Mouse (Mus musculus) kidney, postnatal 0 days (tissue): ENCODE measurements around the gene Itgb1bp2. TPM values are rescaled to one million over a fixed set of nuclear protein-coding genes. Genes with fewer than 3 reads are reported as not detected.

Experiments used
- ATAC-seq: fragments of 200-750 bp; cut with Nextera tagmentation; replicated peaks from 2 replicates; pipeline ENCODE4 v1.8.0; 2017; ENCODE audit warnings: low read depth, moderate number of reproducible peaks, moderate TSS enrichment, moderate library complexity; ENCODE audit not compliant: low FRiP score
- DNase-seq: peaks from one replicate; pipeline ENCODE4 v3.0.0-alpha.2; 2016; ENCODE audit warnings: low spot score
- H3K27ac ChIP-seq: fragments of 300-500 bp; sonication (generic); 2 replicates; pipeline ENCODE4 v1.5.1; 2014; ENCODE audit warnings: mild to moderate bottlenecking
- H3K27me3 ChIP-seq: fragments of 300-500 bp; sonication (generic); 2 replicates; pipeline ENCODE4 v1.6.1; 2014; ENCODE audit warnings: low read length, mixed read lengths; ENCODE audit not compliant: insufficient read depth
- H3K36me3 ChIP-seq: fragments of 300-500 bp; sonication (generic); 2 replicates; pipeline ENCODE4 v1.6.1; 2014; ENCODE audit warnings: low read length, mixed read lengths; ENCODE audit not compliant: insufficient read depth
- H3K4me1 ChIP-seq: fragments of 300-500 bp; sonication (generic); replicated peaks from 2 replicates; pipeline ENCODE4 v1.6.1; 2014; ENCODE audit warnings: antibody characterized with exemption, low read length, mixed read lengths; ENCODE audit not compliant: insufficient read depth
- H3K4me2 ChIP-seq: fragments of 300-500 bp; sonication (generic); 2 replicates; pipeline ENCODE4 v1.6.1; 2014; ENCODE audit warnings: mild to moderate bottlenecking, low read length, moderate library complexity, mixed read lengths
- H3K4me3 ChIP-seq: fragments of 300-500 bp; sonication (generic); replicated peaks from 2 replicates; pipeline ENCODE4 v1.5.1; 2014; ENCODE audit warnings: low read depth, low read length
- H3K9ac ChIP-seq: fragments of 300-500 bp; sonication (generic); 2 replicates; pipeline ENCODE4 v1.6.1; 2014; ENCODE audit warnings: low read depth, low read length
- H3K9me3 ChIP-seq: fragments of 300-500 bp; sonication (generic); replicated peaks from 2 replicates; pipeline ENCODE4 v1.6.1; 2016; ENCODE audit warnings: low read length, inconsistent platforms, mixed read lengths
- CTCF ChIP-seq: IDR thresholded peaks from 2 replicates; pipeline ENCODE4 v1.5.1; 2016; ENCODE audit warnings: antibody characterized with exemption, low read depth, mild to moderate bottlenecking, moderate library complexity
- WGBS: fragments of 180-500 bp; shearing (Covaris S2); extraction: QIAGEN DNeasy Blood & Tissue Kit; methylation state at CpG from one replicate; pipeline ENCODE4 v1.1.7; 2014; 5-methylcytosine and 5-hydroxymethylcytosine counted together
- polyA plus RNA-seq: library from polyadenylated mRNA; unstranded; fragments of >200 nt; fragmentation: Nextera tagmentation; extraction: Ambion mirVana; gene quantifications from 2 replicates; pipeline ENCODE4 v1.2.1, GENCODE M21; 2015

Itgb1bp2 gene
- 0.34 and 0.79 TPM in 2 replicates for polyA plus RNA-seq

DNA sequence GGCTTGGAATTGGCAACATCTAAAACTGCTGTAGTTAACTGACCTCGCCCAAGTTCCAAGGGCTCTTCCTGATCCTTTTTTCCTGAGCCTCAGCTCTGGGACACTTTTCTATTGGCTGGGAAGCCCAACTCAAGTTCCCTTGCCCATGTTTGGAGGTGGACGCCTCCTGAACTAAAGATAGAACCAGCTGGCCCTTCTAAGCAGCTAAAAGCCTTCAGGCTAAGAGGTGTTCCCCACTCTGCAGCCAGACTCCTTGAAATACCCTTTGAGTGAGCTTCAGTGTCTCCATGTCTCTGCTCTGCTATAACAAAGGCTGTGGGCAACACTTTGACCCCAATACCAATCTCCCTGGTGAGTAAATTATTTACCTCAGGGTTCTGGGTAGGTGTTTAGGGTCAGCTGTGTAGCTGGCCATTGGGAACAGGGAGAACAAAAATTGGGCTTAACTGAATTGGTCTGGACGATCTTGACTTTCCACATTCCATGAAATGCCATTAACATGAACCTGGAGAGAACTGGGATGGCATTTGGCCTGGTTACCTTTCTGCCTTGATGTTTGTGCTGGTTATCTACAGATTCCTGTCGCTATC lies at the start of gene Itgb1bp2:
Itgb1bp2 (plus strand) TSS at position 203 of the 590 bp plus-strand sequence.
- no peak within 1 kb of the TSS for H3K4me2 ChIP-seq
- no peaks in the 10 kb centered on the region for H3K27me3 ChIP-seq
- H3K4me3 ChIP-seq = no peak within 1 kb of the TSS
- H3K27ac ChIP-seq = no peak within 1 kb of the TSS
- no peaks in the 10 kb centered on the region for H3K9me3 ChIP-seq
- 0 out of 2 replicates have a peak, but pooled peaks cover 1% of the 10 kb centered on the region for H3K36me3 ChIP-seq
- no peak for TF ChIP-seq CTCF
- DNase-seq (no peak), ATAC-seq (no peak)
- WGBS = 68% methylated on average over 4 of the region's 4 CpGs
- no peak within 1 kb of the TSS for H3K9ac ChIP-seq
- H3K4me1 ChIP-seq = no peaks in the 10 kb centered on the region

DNA sequence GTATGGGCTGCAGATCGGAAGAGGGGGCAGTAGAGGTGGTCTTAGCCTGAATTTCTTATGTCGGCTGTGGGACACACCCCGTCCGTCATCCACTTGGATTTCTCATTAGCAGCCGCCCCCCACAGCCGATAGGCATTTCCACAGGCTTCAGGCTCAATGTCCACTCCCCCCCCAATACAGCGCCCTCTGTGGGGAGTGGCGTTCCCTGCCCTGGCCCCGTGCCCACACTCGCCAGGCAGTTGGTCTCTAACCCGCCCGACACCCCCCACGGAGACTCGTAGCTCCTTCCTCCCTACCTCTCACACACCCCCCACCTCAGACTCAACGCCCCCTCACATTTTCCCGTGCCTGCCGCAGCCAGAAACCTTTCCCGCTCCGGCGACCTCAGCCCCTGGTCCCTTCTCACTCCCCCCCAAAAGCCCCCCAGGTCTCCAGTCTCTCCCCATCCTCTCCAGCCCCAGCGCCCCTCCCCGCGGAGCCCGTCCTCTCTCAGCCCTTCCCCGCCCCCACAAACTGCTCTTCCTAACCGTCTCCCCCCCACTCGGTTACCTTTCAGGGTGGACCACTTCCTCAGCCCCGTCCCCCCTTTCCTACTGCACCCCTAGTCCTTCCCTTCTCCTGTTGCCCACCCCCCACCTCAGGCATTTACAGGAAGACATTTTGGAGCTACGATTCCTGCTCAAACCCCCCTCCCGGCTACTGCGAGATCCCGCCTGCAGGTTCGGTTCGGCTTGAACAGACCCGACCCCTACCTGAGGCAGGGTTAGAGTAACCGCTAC lies 29.8 kb upstream of the Itgb1bp2 start:
- peak overlapping the region; percentile 65 for H3K4me2 ChIP-seq
- DNase-seq (peak; percentile 54), ATAC-seq (no peak; the same call in 1 of the 2 replicates)
- no peaks in the 10 kb centered on the region for H3K9me3 ChIP-seq
- no peaks in the 10 kb centered on the region for H3K27me3 ChIP-seq
- peak overlapping the region; percentile 57 for H3K4me3 ChIP-seq
- 0 out of 2 replicates have a peak overlapping the region, but pooled peaks have one; percentile 47 for H3K27ac ChIP-seq
- peak overlapping the region; percentile 72 for H3K9ac ChIP-seq
- peak; percentile 49; the same call in 1 of the 2 replicates for TF ChIP-seq CTCF
- 29% methylated on average over 31 of the region's 36 CpGs for WGBS
- 0 out of 2 replicates have a peak, but pooled peaks cover 3% of the 10 kb centered on the region for H3K36me3 ChIP-seq
- no peaks in the 10 kb centered on the region for H3K4me1 ChIP-seq

DNA sequence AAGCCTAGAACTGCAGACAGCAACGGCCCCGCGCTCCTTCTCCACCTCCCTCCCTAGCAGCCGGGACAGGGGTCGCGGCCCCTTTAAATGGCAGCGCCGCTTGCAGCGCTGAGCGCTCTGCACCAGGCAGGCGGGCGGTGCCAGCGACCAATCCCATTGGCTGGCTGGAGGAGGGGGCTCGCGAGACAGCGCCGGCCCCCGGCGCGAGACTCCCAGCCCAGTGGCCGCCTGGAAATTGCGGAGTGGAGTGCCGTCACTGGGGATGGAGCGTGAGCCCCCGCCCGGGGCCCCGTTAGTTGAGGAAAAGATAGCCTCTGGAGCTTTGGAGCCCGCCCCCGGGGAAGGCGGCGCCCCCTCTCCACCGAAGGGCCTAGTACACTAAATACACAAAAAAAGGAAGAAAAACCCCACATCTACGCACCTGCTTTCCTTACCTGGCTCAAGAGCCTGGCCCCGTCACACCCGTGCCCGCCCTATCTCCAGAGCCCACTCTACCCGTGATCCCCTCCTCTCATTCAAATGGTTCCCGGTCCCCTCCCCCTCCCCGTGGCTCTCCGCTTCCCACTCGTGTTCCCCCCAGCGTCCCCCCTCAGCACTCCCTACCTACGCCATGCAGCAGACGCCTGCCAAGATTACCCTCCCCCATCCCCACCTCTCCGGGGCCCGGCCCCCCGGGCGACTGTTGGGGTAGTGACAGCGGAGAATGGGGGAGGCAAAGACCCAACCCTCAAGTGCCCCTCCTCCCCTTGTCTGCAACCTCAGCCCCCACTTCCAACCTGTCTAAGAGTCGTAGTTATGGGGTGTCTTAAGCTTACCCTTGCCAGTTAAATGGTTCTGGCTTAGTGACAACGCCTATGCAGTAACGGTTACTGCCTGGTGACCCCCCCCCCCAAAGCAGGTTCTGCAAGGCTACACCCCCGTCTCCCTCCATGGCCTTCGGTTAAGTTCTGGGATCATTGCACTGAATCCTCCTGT lies 28.9 kb upstream of the Itgb1bp2 start:
- Histone ChIP-seq H3K9ac (peak overlapping the region; percentile 72), H3K36me3 (0 out of 2 replicates have a peak, but pooled peaks cover 2% of the 10 kb centered on the region), H3K9me3 (no peaks in the 10 kb centered on the region), H3K27me3 (no peaks in the 10 kb centered on the region), H3K27ac (peak overlapping the region; percentile 47; the same call in 1 of the 2 replicates), H3K4me3 (peak overlapping the region; percentile 57), H3K4me2 (peak overlapping the region; percentile 65), H3K4me1 (no peaks in the 10 kb centered on the region)
- ATAC-seq (peak; percentile 95), DNase-seq (peak; percentile 88)
- no peak for TF ChIP-seq CTCF
- WGBS = 32% methylated on average over 48 of the region's 54 CpGs

DNA sequence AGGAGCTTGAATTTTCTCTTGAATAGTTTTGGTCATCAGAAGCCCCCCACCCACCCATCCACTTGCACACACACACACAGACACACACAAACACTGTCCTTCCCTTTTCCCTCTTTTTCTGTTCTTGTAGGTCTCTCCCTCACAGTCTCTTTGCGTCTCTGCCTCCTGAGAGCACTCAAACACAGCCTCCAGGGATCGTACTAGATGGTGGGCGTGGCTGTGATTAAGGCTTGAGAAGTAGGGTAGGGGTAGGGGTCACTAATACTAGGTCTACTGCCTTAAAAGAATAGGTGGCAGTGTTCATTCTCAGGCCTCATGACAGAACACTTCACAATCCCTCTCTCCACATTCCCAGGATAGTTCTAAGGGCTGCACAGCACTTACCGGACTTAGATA lies 28.2 kb upstream of the Itgb1bp2 start, which contains the start of gene Zmym3:
Zmym3 (minus strand) TSS at position 150 of the 396 bp plus-strand sequence.
- Histone ChIP-seq H3K36me3 (no peaks in the 10 kb centered on the region), H3K27me3 (no peaks in the 10 kb centered on the region), H3K4me2 (peak within 1 kb of the TSS; percentile 65), H3K27ac (no peak within 1 kb of the TSS; the same call in 1 of the 2 replicates), H3K4me1 (no peaks in the 10 kb centered on the region), H3K9me3 (no peaks in the 10 kb centered on the region), H3K4me3 (peak within 1 kb of the TSS; percentile 57), H3K9ac (peak within 1 kb of the TSS; percentile 72)
- 36% methylated on average over 4 of the region's 4 CpGs for WGBS
- no peak for TF ChIP-seq CTCF
- no peak for DNase-seq
- ATAC-seq = no peak; the same call in 1 of the 2 replicates

DNA sequence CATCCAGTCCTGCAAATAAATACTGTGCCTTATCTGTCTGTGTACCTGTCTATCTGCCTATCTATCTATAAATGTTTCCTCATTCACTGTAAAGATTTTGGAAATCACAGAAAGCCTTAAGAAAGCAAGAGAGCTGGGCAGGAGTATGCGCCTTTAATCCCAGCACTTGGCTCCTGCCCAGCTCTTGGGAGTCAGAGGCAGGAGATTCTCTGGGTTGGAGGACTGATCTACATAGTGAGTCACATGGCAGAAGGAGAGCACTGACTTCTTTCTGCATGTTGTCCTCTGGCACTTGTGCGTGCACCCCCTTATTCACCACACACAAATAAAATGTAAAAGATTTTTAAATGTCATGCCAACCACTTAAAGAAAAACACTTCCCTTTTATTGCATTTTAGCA lies 25.4 kb upstream of the Itgb1bp2 start:
- ATAC-seq (no peak), DNase-seq (no peak)
- H3K27ac ChIP-seq = no peak overlapping the region
- no peaks in the 10 kb centered on the region for H3K9me3 ChIP-seq
- H3K4me2 ChIP-seq = no peak overlapping the region
- WGBS = 79% methylated on average over 2 of the region's 2 CpGs
- H3K36me3 ChIP-seq = no peaks in the 10 kb centered on the region
- H3K4me1 ChIP-seq = no peaks in the 10 kb centered on the region
- H3K9ac ChIP-seq = no peak overlapping the region
- TF ChIP-seq CTCF = no peak
- no peak overlapping the region for H3K4me3 ChIP-seq
- no peaks in the 10 kb centered on the region for H3K27me3 ChIP-seq

DNA sequence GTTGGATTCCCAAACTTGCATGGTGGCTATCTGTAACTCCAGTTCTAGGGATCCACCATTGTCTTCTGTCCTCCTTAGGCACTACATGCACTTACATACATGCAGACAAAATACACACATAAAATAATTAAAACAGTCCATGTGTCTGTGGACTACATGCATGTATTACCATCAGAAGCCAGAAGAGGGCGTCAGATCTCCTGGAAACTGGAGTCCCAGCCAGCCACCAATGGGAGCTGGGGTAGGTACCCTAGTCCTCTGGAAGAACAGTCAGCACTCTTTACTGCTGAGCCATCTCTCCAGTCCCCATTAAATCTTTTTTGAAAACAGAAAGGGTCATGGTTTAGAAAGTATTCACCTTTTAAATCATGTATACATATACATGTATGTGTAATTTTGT lies 21.1 kb upstream of the Itgb1bp2 start:
- H3K27ac ChIP-seq = no peak overlapping the region
- H3K4me3 ChIP-seq = no peak overlapping the region
- no peaks in the 10 kb centered on the region for H3K27me3 ChIP-seq
- WGBS = 6% methylated on average over 1 of the region's 1 CpGs
- no peaks in the 10 kb centered on the region for H3K9me3 ChIP-seq
- H3K36me3 ChIP-seq = no peaks in the 10 kb centered on the region
- no peak overlapping the region for H3K9ac ChIP-seq
- DNase-seq (no peak), ATAC-seq (no peak)
- no peaks in the 10 kb centered on the region for H3K4me1 ChIP-seq
- H3K4me2 ChIP-seq = no peak overlapping the region
- peak; percentile 51 for TF ChIP-seq CTCF
